Mouse (Mus musculus): ENCODE data around the gene Gcn1l1. TPM values are rescaled to one million over a fixed set of nuclear protein-coding genes. Genes with fewer than 3 reads are reported as not detected.

The Gcn1l1 gene
- polyA plus RNA-seq, 1 experiment = not detected

DNA sequence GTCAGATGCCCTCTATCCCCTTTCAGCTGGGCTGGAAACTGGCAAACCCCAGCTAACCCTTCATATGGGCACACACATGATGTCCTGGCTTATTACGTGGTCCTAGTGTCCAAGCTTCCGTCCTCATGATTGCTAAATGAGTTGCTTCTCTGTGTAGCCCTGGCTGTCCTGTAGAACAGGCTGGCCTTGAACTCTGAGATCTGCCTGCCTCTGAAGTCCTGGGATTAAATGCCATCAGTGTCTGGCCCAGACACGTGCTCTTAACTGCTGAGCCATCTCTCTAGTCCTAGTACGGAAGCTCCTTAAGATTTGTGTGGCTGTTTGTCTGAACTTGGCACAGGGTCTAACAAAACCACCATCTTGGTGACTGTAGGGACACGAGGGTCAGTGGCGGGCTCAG, 38.5 kb downstream of the Gcn1l1 start:
- Histone ChIP-seq H3K4me1 (ENCODE audit: control insufficient read depth, insufficient read depth, low read length) (no peaks in the 10 kb centered on the region), H3K27ac (ENCODE audit: insufficient read depth, low read depth, low read length) (no peak overlapping the region), H3K4me3 (ENCODE audit: insufficient read depth, low read depth, low read length) (no peak overlapping the region)
- 97% methylated on average over 6 of the region's 6 CpGs for WGBS
- TF ChIP-seq POLR2A (IDR thresholded peaks at IDR 0.05; ENCODE audit: insufficient read depth, low read depth, low read length) (no peak), CTCF (IDR thresholded peaks at IDR 0.05; ENCODE audit: insufficient read depth, low read depth, low read length) (no peak)

DNA sequence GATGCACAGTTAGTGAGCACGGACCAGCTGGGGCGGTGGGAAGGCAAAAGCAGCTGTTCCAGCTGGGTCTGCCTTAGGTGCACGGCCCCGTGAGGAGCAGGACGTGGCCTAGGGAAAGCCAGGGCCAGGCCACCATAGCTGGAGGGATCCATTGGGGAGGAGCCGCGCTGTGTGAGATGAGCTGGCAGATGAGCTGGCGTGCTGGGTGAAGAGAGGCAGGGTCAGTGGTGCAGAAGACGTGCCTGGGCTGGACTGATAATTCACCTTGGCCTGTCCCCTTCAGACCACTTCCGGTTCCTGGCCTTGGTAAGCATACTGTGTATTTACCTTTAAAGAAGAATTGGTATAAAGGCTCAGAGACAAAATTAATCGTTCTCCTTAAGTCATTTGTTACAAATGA, 46.5 kb downstream of the Gcn1l1 start:
- no peaks in the 10 kb centered on the region for H3K4me1 ChIP-seq (ENCODE audit: control insufficient read depth, insufficient read depth, low read length)
- H3K27ac ChIP-seq (ENCODE audit: insufficient read depth, low read depth, low read length) = no peak overlapping the region
- TF ChIP-seq POLR2A (IDR thresholded peaks at IDR 0.05; ENCODE audit: insufficient read depth, low read depth, low read length) = no peak
- no peak for TF ChIP-seq CTCF (IDR thresholded peaks at IDR 0.05; ENCODE audit: insufficient read depth, low read depth, low read length)
- H3K4me3 ChIP-seq (ENCODE audit: insufficient read depth, low read depth, low read length) = no peak overlapping the region
- WGBS = 93% methylated on average over 11 of the region's 11 CpGs

DNA sequence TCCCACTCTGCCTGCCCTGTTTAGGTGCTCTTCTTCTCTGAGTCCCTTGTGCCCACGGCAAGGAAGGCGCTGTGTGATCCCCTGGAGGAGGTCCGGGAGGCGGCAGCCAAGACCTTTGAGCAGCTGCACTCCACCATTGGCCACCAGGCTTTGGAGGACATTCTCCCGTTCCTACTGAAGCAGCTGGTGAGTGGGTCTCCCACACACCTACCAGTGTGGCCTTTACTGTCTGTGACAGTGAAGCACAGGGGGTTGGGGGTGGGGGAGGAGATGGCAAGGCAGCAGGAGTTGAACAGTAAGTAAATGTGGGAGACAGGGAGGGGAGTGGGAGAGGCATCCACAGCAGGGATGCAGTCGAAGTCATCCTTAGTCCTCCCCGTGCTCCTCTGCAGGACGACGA, 48.3 kb downstream of the Gcn1l1 start:
- no peak overlapping the region for H3K4me3 ChIP-seq (ENCODE audit: insufficient read depth, low read depth, low read length)
- H3K4me1 ChIP-seq (ENCODE audit: control insufficient read depth, insufficient read depth, low read length) = no peaks in the 10 kb centered on the region
- no peak overlapping the region for H3K27ac ChIP-seq (ENCODE audit: insufficient read depth, low read depth, low read length)
- TF ChIP-seq CTCF (IDR thresholded peaks at IDR 0.05; ENCODE audit: insufficient read depth, low read depth, low read length) (no peak), POLR2A (IDR thresholded peaks at IDR 0.05; ENCODE audit: insufficient read depth, low read depth, low read length) (no peak)
- WGBS = 89% methylated on average over 9 of the region's 9 CpGs

DNA sequence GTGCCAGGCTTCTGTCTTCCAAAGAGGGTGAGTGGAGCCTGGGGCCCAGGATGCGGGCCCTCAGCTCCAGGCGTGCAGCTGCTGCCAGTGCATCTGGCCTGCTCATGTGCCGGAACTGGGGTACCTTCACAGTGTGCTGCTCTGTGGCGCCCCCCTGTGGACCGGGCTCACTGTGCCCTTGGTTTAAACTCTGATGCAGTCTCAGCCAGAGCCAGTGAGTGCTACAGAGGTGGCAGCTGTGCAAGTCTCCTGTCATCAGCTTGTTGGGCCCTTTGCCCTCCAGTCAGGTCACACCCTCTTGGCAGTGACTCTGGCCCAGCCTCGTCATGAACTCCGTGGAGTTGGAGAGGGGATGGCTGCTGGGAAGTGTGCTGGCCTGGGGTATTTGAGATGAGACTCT, 49.9 kb downstream of the Gcn1l1 start:
- TF ChIP-seq CTCF (IDR thresholded peaks at IDR 0.05; ENCODE audit: insufficient read depth, low read depth, low read length) (peak; percentile 22; the same call in 1 of the 2 replicates), POLR2A (IDR thresholded peaks at IDR 0.05; ENCODE audit: insufficient read depth, low read depth, low read length) (no peak)
- no peaks in the 10 kb centered on the region for H3K4me1 ChIP-seq (ENCODE audit: control insufficient read depth, insufficient read depth, low read length)
- WGBS = 81% methylated on average over 7 of the region's 7 CpGs
- no peak overlapping the region for H3K4me3 ChIP-seq (ENCODE audit: insufficient read depth, low read depth, low read length)
- H3K27ac ChIP-seq (ENCODE audit: insufficient read depth, low read depth, low read length) = no peak overlapping the region

GRCm38 (mm10) chr5:115619690-115620089, 54.6 kb downstream of the Gcn1l1 start:
- H3K4me1 ChIP-seq (ENCODE audit: control insufficient read depth, insufficient read depth, low read length) = peaks cover 6% of the 10 kb centered on the region
- no peak overlapping the region for H3K4me3 ChIP-seq (ENCODE audit: insufficient read depth, low read depth, low read length)
- WGBS = 94% methylated on average over 15 of the region's 15 CpGs
- TF ChIP-seq POLR2A (IDR thresholded peaks at IDR 0.05; ENCODE audit: insufficient read depth, low read depth, low read length) (no peak), CTCF (IDR thresholded peaks at IDR 0.05; ENCODE audit: insufficient read depth, low read depth, low read length) (no peak)
- no peak overlapping the region for H3K27ac ChIP-seq (ENCODE audit: insufficient read depth, low read depth, low read length)

GRCm38 (mm10) chr5:115622686-115623085, 57.6 kb downstream of the Gcn1l1 start:
- WGBS = 90% methylated on average over 7 of the region's 7 CpGs
- no peak overlapping the region for H3K4me3 ChIP-seq (ENCODE audit: insufficient read depth, low read depth, low read length)
- H3K27ac ChIP-seq (ENCODE audit: insufficient read depth, low read depth, low read length) = no peak overlapping the region
- H3K4me1 ChIP-seq (ENCODE audit: control insufficient read depth, insufficient read depth, low read length) = peaks cover 6% of the 10 kb centered on the region
- no peak for TF ChIP-seq POLR2A (IDR thresholded peaks at IDR 0.05; ENCODE audit: insufficient read depth, low read depth, low read length)
- TF ChIP-seq CTCF (IDR thresholded peaks at IDR 0.05; ENCODE audit: insufficient read depth, low read depth, low read length) = no peak

DNA sequence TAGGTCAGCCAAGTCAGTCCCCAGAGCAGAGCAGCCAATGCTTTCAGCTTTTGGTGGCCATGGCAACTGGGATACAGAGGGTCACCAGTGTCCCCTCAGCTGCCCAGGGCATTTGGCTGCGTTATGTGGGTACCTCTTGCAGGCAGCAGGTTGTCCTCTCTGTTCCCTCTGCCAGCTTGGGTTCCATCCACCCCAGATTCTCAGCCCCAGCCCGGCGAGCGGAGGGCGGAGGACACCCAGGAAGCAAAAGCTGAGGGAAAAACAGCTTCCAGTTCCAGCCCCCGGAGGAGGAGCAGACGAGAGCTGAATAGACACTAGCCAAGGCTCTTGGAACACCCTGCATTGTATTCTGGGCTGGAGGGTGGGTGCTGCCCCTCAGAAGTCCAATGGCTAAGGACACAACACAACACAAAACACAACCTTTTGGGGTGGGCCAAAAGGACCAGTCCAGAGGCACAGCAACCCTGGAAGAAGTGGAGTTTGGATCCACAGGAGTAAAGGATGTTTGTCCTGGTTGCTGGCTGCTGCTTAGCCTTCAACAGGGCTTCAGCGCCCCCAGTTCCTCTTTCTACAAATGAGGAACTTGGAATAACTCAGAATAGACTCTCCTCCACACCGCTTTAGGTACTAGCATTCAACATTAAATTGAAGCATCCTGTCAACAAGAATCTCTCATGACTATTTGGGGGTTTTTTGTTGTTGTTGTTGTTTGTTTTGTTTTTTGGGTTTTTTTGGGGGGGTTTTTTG, 58.8 kb downstream of the Gcn1l1 start:
- peak overlapping the region; percentile 38; the same call in 1 of the 2 replicates for H3K27ac ChIP-seq (ENCODE audit: insufficient read depth, low read depth, low read length)
- H3K4me1 ChIP-seq (ENCODE audit: control insufficient read depth, insufficient read depth, low read length) = peaks cover 13% of the 10 kb centered on the region
- WGBS = 53% methylated on average over 9 of the region's 9 CpGs
- TF ChIP-seq POLR2A (IDR thresholded peaks at IDR 0.05; ENCODE audit: insufficient read depth, low read depth, low read length) = no peak
- TF ChIP-seq CTCF (IDR thresholded peaks at IDR 0.05; ENCODE audit: insufficient read depth, low read depth, low read length) = no peak
- no peak overlapping the region for H3K4me3 ChIP-seq (ENCODE audit: insufficient read depth, low read depth, low read length)

DNA sequence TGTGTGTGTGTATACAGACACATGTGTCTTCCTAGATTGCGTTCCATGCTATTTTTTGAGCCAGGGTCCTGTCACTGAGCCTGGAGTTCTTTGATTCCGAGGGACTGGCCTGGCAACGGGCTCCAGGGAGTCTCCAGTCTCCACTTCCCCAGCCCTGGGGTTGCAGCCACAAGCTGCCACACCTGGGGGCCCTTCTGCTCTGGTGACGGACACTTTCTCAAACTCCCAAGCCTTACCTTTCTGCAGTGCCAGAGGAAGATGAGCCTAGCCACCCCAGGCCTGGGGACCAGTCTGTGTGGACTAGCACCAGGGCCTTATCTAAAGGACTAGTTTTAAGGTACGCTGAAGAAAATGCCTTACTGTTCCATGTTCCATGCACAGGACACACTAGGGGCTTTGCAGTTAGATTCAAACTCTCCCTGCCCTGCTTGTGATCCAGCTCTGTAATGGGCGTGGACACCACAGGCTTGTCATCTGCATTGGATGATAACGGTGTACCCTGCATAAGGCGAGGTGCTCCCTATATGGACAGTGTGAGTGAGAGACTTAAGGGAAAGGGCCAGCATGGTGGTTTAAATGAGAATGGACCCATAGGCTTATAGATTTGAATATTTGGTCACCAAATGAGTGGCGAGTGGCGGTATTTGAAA, 61.3 kb downstream of the Gcn1l1 start:
- Histone ChIP-seq H3K27ac (ENCODE audit: insufficient read depth, low read depth, low read length) (no peak overlapping the region), H3K4me3 (ENCODE audit: insufficient read depth, low read depth, low read length) (no peak overlapping the region), H3K4me1 (ENCODE audit: control insufficient read depth, insufficient read depth, low read length) (peaks cover 16% of the 10 kb centered on the region)
- WGBS = 91% methylated on average over 10 of the region's 10 CpGs
- TF ChIP-seq CTCF (IDR thresholded peaks at IDR 0.05; ENCODE audit: insufficient read depth, low read depth, low read length) (no peak), POLR2A (IDR thresholded peaks at IDR 0.05; ENCODE audit: insufficient read depth, low read depth, low read length) (no peak)

DNA sequence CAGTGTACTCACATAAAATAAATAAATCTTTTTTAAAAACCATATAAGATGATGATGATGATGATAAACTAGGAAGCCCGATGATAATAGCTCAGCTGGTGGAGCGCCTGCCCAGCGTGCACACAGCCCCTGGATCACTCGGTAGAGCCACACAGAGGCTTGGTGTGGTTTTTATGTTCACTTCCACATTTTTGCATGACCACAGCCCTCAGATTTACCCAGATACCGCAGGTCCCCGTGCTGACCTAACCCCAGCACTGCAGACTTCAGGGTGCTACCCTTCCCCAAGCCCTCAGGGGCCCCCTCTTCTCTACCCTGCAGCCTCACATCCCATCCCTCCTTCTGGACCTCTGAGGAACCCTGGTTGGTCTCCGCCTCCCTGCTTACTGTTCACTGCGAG, 63.0 kb downstream of the Gcn1l1 start:
- Histone ChIP-seq H3K4me3 (ENCODE audit: insufficient read depth, low read depth, low read length) (no peak overlapping the region), H3K27ac (ENCODE audit: insufficient read depth, low read depth, low read length) (no peak overlapping the region), H3K4me1 (ENCODE audit: control insufficient read depth, insufficient read depth, low read length) (peaks cover 20% of the 10 kb centered on the region)
- TF ChIP-seq CTCF (IDR thresholded peaks at IDR 0.05; ENCODE audit: insufficient read depth, low read depth, low read length) = no peak
- no peak for TF ChIP-seq POLR2A (IDR thresholded peaks at IDR 0.05; ENCODE audit: insufficient read depth, low read depth, low read length)
- 82% methylated on average over 8 of the region's 8 CpGs for WGBS

All from olfactory bulb, adult 2 months (tissue).